Mouse (Mus musculus) left cerebral cortex, adult 2 months (tissue): ENCODE data around the gene Etv6. TPM values are rescaled to one million over a fixed set of nuclear protein-coding genes. Genes with fewer than 3 reads are reported as not detected.

Experiments
- DNase-seq, 2 experiments: peaks; one replicate each; pipeline ENCODE4 v3.0.0; 2021 to 2022; ENCODE audit warnings: low spot score in 2 of 2, mixed read lengths in 1 of 2; ENCODE audit errors: extremely low spot score in 1 of 2
- H3K27ac ChIP-seq: fragments of 200-600 bp; 2 replicates; pipeline ENCODE4 v1.8.1; 2022
- H3K4me3 ChIP-seq: fragments of 200-600 bp; 2 replicates; pipeline ENCODE4 v1.8.1; 2022
- CTCF ChIP-seq: fragments of 200-600 bp; IDR thresholded peaks from 2 replicates; pipeline ENCODE4 v1.8.1; 2022; ENCODE audit warnings: antibody characterized with exemption, mild to moderate bottlenecking, moderate library complexity
- intact Hi-C: fragments of 180-260 bp; cut with DNase I; formaldehyde crosslinking; loops from one replicate; pipeline ENCODE4 v1.15.1; 2025
- total RNA-seq, 2 experiments: library from RNA; stranded (reverse); gene quantifications; 2 replicates each; pipeline ENCODE4 v1.2.3; 2021

Etv6 gene
- total RNA-seq, 2 experiments from 2014 or later = 18.7 to 19.3 TPM

DNA sequence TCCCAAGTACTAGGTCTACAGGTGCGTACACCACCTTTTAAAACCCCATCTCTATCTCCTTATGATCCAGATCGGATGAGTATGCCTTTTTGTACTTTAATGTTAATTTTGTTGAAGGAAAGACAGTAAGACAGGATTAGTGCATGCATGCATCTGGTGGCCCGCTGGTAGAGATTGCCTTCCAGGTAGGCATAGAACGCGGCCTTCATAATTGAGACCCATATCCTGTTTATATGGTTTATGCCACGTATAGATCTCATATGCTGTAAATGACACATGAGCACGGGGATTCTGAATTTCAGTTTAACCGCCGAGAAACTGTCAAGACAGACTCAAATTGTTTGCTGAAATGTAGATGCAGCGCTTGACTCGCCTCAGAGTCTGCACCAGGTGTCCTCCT is 133.3 kb downstream of the Etv6 start:
- intact Hi-C loops = no loop called here
- no peak for TF ChIP-seq CTCF
- no peak for DNase-seq
- H3K27ac ChIP-seq = no peak overlapping the region
- H3K4me3 ChIP-seq = no peak overlapping the region

DNA sequence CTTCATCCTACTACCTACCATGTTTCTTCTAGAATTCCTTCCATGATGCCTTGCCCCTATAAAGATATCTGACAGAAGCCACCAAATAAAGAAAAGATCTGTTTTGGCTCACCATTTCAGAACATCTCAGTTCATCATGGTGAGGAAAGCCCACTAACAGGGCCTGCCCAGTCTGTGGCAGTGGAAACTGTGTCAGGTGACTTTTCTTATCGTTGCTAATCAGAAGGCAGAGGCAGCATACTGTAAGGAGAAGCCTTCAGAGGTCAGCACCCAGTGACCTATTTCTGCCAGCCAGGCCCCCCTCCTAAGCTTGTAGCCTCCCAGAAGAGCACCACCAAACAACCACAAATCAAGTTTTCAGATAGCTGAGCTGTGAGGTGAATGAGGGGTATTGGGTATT is 135.7 kb downstream of the Etv6 start:
- no peak for TF ChIP-seq CTCF
- H3K27ac ChIP-seq = peak overlapping the region; percentile 71; the same call in 1 of the 2 replicates
- intact Hi-C loops = loop anchor here (5.0 kb wide), 1 partner anchor 94 kb away; no protein-coding TSS in a partner anchor
- H3K4me3 ChIP-seq = no peak overlapping the region
- DNase-seq = no peak

- Histone ChIP-seq H3K27ac (peak overlapping the region; percentile 71; the same call in 1 of the 2 replicates), H3K4me3 (no peak overlapping the region)
- intact Hi-C loops = loop anchor here (5.0 kb wide), 1 partner anchor 95 kb away; no protein-coding TSS in a partner anchor
- DNase-seq = peak in 1 of 2 experiments; percentile 59
- TF ChIP-seq CTCF = no peak
These were observed 136.6 kb downstream of the Etv6 start for GRCm38 (mm10) chr6:134171906-134172728.

- DNase-seq = no peak
- H3K27ac ChIP-seq = no peak overlapping the region
- H3K4me3 ChIP-seq = no peak overlapping the region
- intact Hi-C loops = loop anchor here (5.0 kb wide), 1 partner anchor 96 kb away; no protein-coding TSS in a partner anchor
- TF ChIP-seq CTCF = no peak
These were observed 137.9 kb downstream of the Etv6 start for GRCm38 (mm10) chr6:134173439-134173838.

GRCm38 (mm10) chr6:134175059-134175458 is 139.6 kb downstream of the Etv6 start:
- no peak overlapping the region for H3K27ac ChIP-seq
- no peak overlapping the region for H3K4me3 ChIP-seq
- no peak for TF ChIP-seq CTCF
- intact Hi-C loops = no loop called here
- no peak for DNase-seq

DNA sequence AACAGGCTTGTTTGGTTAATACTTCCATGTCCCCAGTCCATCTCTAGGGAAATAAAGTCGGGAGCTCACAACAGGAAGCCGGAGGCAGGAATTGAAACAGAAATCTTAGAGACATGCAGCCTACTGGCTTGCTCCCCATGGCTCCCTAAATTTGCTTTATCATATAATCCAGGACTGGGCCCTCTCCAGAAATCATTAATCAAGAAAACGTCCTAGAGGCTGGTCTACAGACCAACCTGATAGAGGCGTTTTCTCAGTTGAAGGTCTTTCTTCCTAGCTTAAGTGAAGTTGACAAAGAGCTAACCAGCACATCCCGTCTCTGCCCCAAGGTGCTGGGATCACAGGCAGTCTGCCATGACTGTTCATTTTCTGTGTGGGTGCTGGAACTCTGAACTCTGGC is 141.7 kb downstream of the Etv6 start:
- intact Hi-C loops = no loop called here
- no peak for DNase-seq
- H3K27ac ChIP-seq = no peak overlapping the region
- no peak for TF ChIP-seq CTCF
- H3K4me3 ChIP-seq = no peak overlapping the region

GRCm38 (mm10) chr6:134182301-134182948 is 146.9 kb downstream of the Etv6 start:
- H3K4me3 ChIP-seq = peak overlapping the region; percentile 4; the same call in 1 of the 2 replicates
- intact Hi-C loops = loop anchor here (1.0 to 5.0 kb wide), 3 partner anchors 38 to 205 kb away; partner anchors contain the start of gene Etv6
- no peak for TF ChIP-seq CTCF
- peak; percentile 43 to 67 for DNase-seq
- H3K27ac ChIP-seq = peak overlapping the region; percentile 83

DNA sequence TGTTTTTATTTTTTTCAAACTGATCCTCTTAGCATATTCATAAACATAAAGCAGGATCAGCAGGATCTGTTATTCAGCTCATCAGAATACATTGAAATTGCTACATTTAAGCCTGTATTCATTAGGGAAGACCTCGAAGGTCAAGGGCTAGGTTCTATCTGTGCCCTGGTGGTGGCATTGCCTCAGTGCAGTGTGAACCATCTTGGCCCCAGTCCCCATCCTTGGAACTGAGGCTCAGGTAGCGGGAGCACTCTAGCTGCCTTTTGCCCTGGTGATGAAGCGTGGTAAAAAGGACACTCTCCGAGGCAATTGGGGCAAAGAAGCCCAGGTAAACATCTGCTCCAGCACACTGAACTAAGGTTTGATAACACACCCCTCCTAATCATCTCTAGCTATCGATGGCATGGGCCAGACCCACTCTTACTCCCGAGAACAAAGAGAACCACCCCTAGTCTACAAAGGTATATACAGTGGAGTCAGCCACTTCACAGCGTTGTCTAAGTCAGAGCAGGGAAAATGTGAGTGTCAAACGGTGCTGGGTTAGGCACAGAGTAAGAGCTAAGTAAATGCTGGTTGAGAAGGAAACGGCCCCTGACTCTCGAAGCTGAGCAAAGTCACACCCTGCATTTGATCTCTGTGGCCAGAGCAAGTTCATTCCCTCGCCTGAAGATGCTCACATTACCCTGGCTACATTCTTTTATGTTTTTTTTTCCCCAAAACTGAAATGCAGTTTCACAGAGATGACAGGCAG is 148.3 kb downstream of the Etv6 start:
- Histone ChIP-seq H3K4me3 (no peak overlapping the region), H3K27ac (no peak overlapping the region)
- intact Hi-C loops = loop anchor here (5.0 kb wide), 2 partner anchors 146 to 204 kb away; partner anchors contain the start of gene Etv6
- no peak for DNase-seq
- peak; percentile 6 for TF ChIP-seq CTCF

DNA sequence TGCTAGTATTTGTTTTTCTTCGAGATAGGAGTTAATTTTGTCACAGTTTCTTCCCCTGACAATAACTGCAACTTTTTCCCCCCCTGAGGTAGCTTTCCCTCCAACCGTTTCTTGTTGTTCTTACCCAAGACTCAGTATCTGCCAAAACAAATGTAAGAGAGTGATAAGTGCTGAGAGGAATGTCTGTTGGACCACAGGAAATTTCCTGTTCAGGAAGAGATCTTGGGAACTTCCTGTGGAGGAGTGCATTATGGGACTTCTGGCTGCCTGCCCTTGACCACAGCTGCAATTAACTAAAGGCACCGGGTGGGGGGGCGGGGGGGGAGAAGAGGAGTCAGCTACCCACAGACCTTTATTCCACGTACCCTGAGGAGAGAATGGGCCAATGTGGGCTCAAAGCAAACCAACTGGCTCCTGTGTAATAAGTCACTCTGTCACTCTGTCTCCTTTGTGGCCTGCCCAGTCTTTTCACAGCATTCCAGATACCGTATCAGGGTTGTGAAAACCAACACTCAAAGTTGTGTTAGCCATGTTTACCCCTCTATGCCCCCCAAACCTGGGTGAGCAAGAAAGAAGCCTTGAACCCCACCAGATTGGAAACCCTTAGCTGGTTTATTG is 150.9 kb downstream of the Etv6 start:
- no peak for TF ChIP-seq CTCF
- no peak overlapping the region; the same call in 1 of the 2 replicates for H3K27ac ChIP-seq
- intact Hi-C loops = no loop called here
- DNase-seq = no peak
- no peak overlapping the region for H3K4me3 ChIP-seq

- H3K4me3 ChIP-seq = no peak overlapping the region
- no peak for DNase-seq
- TF ChIP-seq CTCF = no peak
- no peak overlapping the region for H3K27ac ChIP-seq
- intact Hi-C loops = no loop called here
These were observed 153.2 kb downstream of the Etv6 start for GRCm38 (mm10) chr6:134188719-134189118.

- intact Hi-C loops = no loop called here
- Histone ChIP-seq H3K27ac (no peak overlapping the region), H3K4me3 (no peak overlapping the region)
- DNase-seq = no peak
- TF ChIP-seq CTCF = no peak
These were observed 153.7 kb downstream of the Etv6 start for GRCm38 (mm10) chr6:134189174-134189573.
